In genomic region chr17:83542424-83542823, GRCm38 (mm10) we compare ENCODE assay signal across 13 mouse cellular contexts.
"Had no signal": no experiment of that assay in that cellular context is flagged by ENCODE, and none has a peak within 500 bp of the region (broad histone marks: within the 10 kb centered on the region; RNA-seq: fewer than 3 reads in every experiment).

No protein-coding gene starts in this region.

- DNase-seq: kidney, adult 18-20 months; kidney, adult 9 months; liver, embryonic 13.5 days; lung, adult 2 months; right cerebral cortex, adult 18-20 months; thymus, postnatal 25 days had no signal

- H3K4me3 ChIP-seq: liver, embryonic 13.5 days; midbrain, embryonic 12.5 days; midbrain, embryonic 15.5 days; neural tube, embryonic 12.5 days; neural tube, embryonic 15.5 days had no signal

- H3K27ac ChIP-seq: kidney, postnatal 0 days; liver, embryonic 13.5 days; macrophage; midbrain, embryonic 12.5 days; midbrain, embryonic 15.5 days; neural tube, embryonic 12.5 days; neural tube, embryonic 15.5 days; stomach, postnatal 0 days had no signal

- ATAC-seq: midbrain, embryonic 15.5 days had no signal
